In the genomic region with DNA sequence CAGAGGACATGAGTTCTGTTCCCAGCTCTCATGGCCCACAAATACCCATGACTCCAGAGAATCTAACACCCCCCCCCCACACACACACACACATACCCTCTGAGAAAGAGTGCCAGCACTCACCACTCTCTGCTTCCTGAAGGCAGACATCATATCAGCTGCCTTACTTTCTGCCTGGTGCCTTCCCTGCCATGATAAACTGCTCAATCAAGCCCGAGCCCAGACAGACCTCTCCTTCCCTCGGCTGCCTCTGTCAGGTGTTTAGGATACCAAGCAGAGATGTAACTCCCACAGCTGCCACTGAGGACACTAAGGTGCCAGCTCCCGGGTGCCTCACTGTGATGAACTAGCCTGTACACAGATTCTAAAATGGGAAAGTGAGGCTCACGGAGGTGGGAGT, we compare ENCODE assay signal across 12 mouse cellular contexts. TPM values are rescaled to one million over a fixed set of nuclear protein-coding genes. Genes with fewer than 3 reads are reported as not detected.
DNase-seq lines count a peak whose midpoint lies in the region; ATAC-seq and TF ChIP-seq lines count a peak whose summit lies in the region.
"Had no signal": no experiment of that assay in that cellular context is flagged by ENCODE, and none has a peak within 500 bp of the region (broad histone marks: within the 10 kb centered on the region; RNA-seq: fewer than 3 reads in every experiment).

No protein-coding gene starts in this region.

- TF ChIP-seq CTCF in spleen, adult 2 months (IDR thresholded peaks at IDR 0.05; ENCODE audit: extremely low read depth, insufficient read depth, insufficient read length, insufficient replicate concordance) = no peak
- TF ChIP-seq CTCF in intestine, postnatal 0 days (IDR thresholded peaks at IDR 0.05; ENCODE audit: low read depth) = no peak
- no peak for TF ChIP-seq CTCF in stomach, postnatal 0 days (IDR thresholded peaks at IDR 0.05; ENCODE audit: low read depth)

- TF ChIP-seq EP300 in stomach, postnatal 0 days (optimal IDR thresholded peaks at IDR 0.05) = no peak

- no peaks in the 10 kb centered on the region for H3K36me3 ChIP-seq in hindbrain, embryonic 13.5 days
- no peaks in the 10 kb centered on the region for H3K36me3 ChIP-seq in hindbrain, embryonic 11.5 days (ENCODE audit: control insufficient read depth, insufficient read depth, low read length)
- H3K36me3 ChIP-seq in spleen, adult 2 months (ENCODE audit: control insufficient read depth, insufficient read depth, low read length) = no peaks in the 10 kb centered on the region
- no peaks in the 10 kb centered on the region for H3K36me3 ChIP-seq in intestine, postnatal 0 days (ENCODE audit: control insufficient read depth, insufficient read depth)
- no peaks in the 10 kb centered on the region for H3K36me3 ChIP-seq in stomach, postnatal 0 days (ENCODE audit: control insufficient read depth, insufficient read depth, low read length)

- no peak for TF ChIP-seq POLR2A in spleen, adult 2 months (IDR thresholded peaks at IDR 0.05; ENCODE audit: low read depth, low read length)

- H3K4me3 ChIP-seq in hindbrain, embryonic 13.5 days = no peak overlapping the region
- no peak overlapping the region for H3K4me3 ChIP-seq in hindbrain, embryonic 11.5 days (ENCODE audit: low read depth, low read length)
- H3K4me3 ChIP-seq in spleen, adult 2 months (ENCODE audit: extremely low read depth, insufficient read depth, insufficient read length) = no peak overlapping the region
- no peak overlapping the region for H3K4me3 ChIP-seq in intestine, postnatal 0 days (ENCODE audit: low read depth, low read length)
- H3K4me3 ChIP-seq in stomach, postnatal 0 days (ENCODE audit: low read depth, low read length) = no peak overlapping the region

- no peaks in the 10 kb centered on the region for H3K27me3 ChIP-seq in hindbrain, embryonic 13.5 days
- H3K27me3 ChIP-seq in hindbrain, embryonic 11.5 days (ENCODE audit: control insufficient read depth, insufficient read depth, low read length) = no peaks in the 10 kb centered on the region
- no peaks in the 10 kb centered on the region for H3K27me3 ChIP-seq in spleen, adult 2 months (ENCODE audit: control insufficient read depth, insufficient read depth, low read length)
- H3K27me3 ChIP-seq in intestine, postnatal 0 days (replicated peaks; ENCODE audit: control insufficient read depth, insufficient read depth, low read length) = no peaks in the 10 kb centered on the region
- H3K27me3 ChIP-seq in stomach, postnatal 0 days (ENCODE audit: control insufficient read depth, insufficient read depth, low read length) = no peaks in the 10 kb centered on the region

- no peak for ATAC-seq in hindbrain, embryonic 13.5 days (ENCODE audit: low FRiP score)
- ATAC-seq in hindbrain, embryonic 11.5 days (ENCODE audit: low FRiP score) = no peak
- no peak for ATAC-seq in intestine, postnatal 0 days
- ATAC-seq in stomach, postnatal 0 days (ENCODE audit: low FRiP score, low TSS enrichment) = no peak
- ATAC-seq: activated CD4-positive, CD25-positive, alpha-beta regulatory T cell, adult 4 months had no signal

- no peak for DNase-seq in hindbrain, embryonic 11.5 days (ENCODE audit: low spot score)
- no peak for DNase-seq in spleen, adult 2 months (ENCODE audit: low read depth in 1 of 2, low spot score in 2 of 2)
- no peak for DNase-seq in spleen, postnatal 4 days (ENCODE audit: low spot score in 2 of 2)
- no peak for DNase-seq in stomach, postnatal 0 days (ENCODE audit: low spot score)
- DNase-seq in right cerebral cortex, adult 18-20 months = no peak
- no peak for DNase-seq in adipocyte (ENCODE audit: low spot score)
- DNase-seq: gastrocnemius, postnatal 36 days had no signal

- peaks cover 78% of the 10 kb centered on the region for H3K4me1 ChIP-seq in hindbrain, embryonic 13.5 days (replicated peaks)
- H3K4me1 ChIP-seq in hindbrain, embryonic 11.5 days (replicated peaks; ENCODE audit: control insufficient read depth, insufficient read depth, low read length) = peaks cover 9% of the 10 kb centered on the region
- no peaks in the 10 kb centered on the region; the same call in 1 of the 2 replicates for H3K4me1 ChIP-seq in spleen, adult 2 months (ENCODE audit: control insufficient read depth, insufficient read depth, insufficient read length)
- H3K4me1 ChIP-seq in intestine, postnatal 0 days (replicated peaks; ENCODE audit: control insufficient read depth, insufficient read depth, low read length) = peaks cover 12% of the 10 kb centered on the region
- H3K4me1 ChIP-seq in stomach, postnatal 0 days (replicated peaks; ENCODE audit: control insufficient read depth, insufficient read depth) = peaks cover 22% of the 10 kb centered on the region

- H3K9me3 ChIP-seq in hindbrain, embryonic 13.5 days = no peaks in the 10 kb centered on the region
- H3K9me3 ChIP-seq in hindbrain, embryonic 11.5 days (ENCODE audit: control insufficient read depth, low read length) = no peaks in the 10 kb centered on the region
- no peaks in the 10 kb centered on the region for H3K9me3 ChIP-seq in intestine, postnatal 0 days (ENCODE audit: control insufficient read depth)
- no peaks in the 10 kb centered on the region for H3K9me3 ChIP-seq in stomach, postnatal 0 days (ENCODE audit: control insufficient read depth, low read length)

- H3K4me2 ChIP-seq in hindbrain, embryonic 13.5 days = no peak overlapping the region
- no peak overlapping the region for H3K4me2 ChIP-seq in hindbrain, embryonic 11.5 days (replicated peaks; ENCODE audit: low read depth, low read length)
- H3K4me2 ChIP-seq in intestine, postnatal 0 days (replicated peaks; ENCODE audit: low read depth) = peak overlapping the region; percentile 48
- no peak overlapping the region for H3K4me2 ChIP-seq in stomach, postnatal 0 days (replicated peaks; ENCODE audit: low read depth)

- 79% methylated on average over 4 of the region's 4 CpGs for WGBS in hindbrain, embryonic 13.5 days
- 75% methylated on average over 4 of the region's 4 CpGs for WGBS in hindbrain, embryonic 11.5 days
- WGBS in spleen, adult 2 months = 74% methylated on average over 4 of the region's 4 CpGs
- WGBS in intestine, postnatal 0 days = 40% methylated on average over 4 of the region's 4 CpGs
- 59% methylated on average over 4 of the region's 4 CpGs for WGBS in stomach, postnatal 0 days

- peak overlapping the region; percentile 44; the same call in 1 of the 2 replicates for H3K9ac ChIP-seq in hindbrain, embryonic 13.5 days
- no peak overlapping the region for H3K9ac ChIP-seq in hindbrain, embryonic 11.5 days (ENCODE audit: low read depth, low read length)
- H3K9ac ChIP-seq in intestine, postnatal 0 days (ENCODE audit: low read depth, low read length) = no peak overlapping the region
- peak overlapping the region; percentile 27; the same call in 1 of the 2 replicates for H3K9ac ChIP-seq in stomach, postnatal 0 days (ENCODE audit: low read length)

- no peak overlapping the region for H3K27ac ChIP-seq in hindbrain, embryonic 13.5 days
- H3K27ac ChIP-seq in hindbrain, embryonic 11.5 days (ENCODE audit: low read depth, low read length) = no peak overlapping the region
- 0 out of 2 replicates have a peak overlapping the region, but pooled peaks have one; percentile 1 for H3K27ac ChIP-seq in spleen, adult 2 months (ENCODE audit: insufficient read depth, low read length)
- H3K27ac ChIP-seq in intestine, postnatal 0 days (ENCODE audit: low read depth, low read length) = peak overlapping the region; percentile 80
- peak overlapping the region; percentile 82 for H3K27ac ChIP-seq in stomach, postnatal 0 days (replicated peaks)

RNA-seq across cellular contexts. Expression of gene Samd4b, which starts 13.5 kb away (rescaled TPM):
- polyA plus RNA-seq in hindbrain, embryonic 13.5 days (2015; fragmentation: Nextera tagmentation; extraction: Ambion mirVana) = 20.7 and 21.6 TPM in 2 replicates
- 25.3 and 27.4 TPM in 2 replicates for polyA plus RNA-seq in hindbrain, embryonic 11.5 days (2014; fragmentation: Nextera tagmentation; extraction: Ambion mirVana)
- polyA plus RNA-seq in spleen, adult 2 months (2012; rRNA removed) = 48.2 and 68.2 TPM in 2 replicates
- 12.4 and 13.4 TPM in 2 replicates for polyA plus RNA-seq in intestine, postnatal 0 days (2015; fragmentation: Nextera tagmentation; extraction: Ambion mirVana)
- polyA plus RNA-seq in stomach, postnatal 0 days (2015; fragmentation: Nextera tagmentation; extraction: Ambion mirVana) = 9.8 and 12.0 TPM in 2 replicates

RNA-seq across cellular contexts. Expression of gene Pak4, which starts 13.5 kb away (rescaled TPM):
- polyA plus RNA-seq in hindbrain, embryonic 13.5 days (2015; fragmentation: Nextera tagmentation; extraction: Ambion mirVana) = 21.5 and 22.1 TPM in 2 replicates
- 30.5 and 32.6 TPM in 2 replicates for polyA plus RNA-seq in hindbrain, embryonic 11.5 days (2014; fragmentation: Nextera tagmentation; extraction: Ambion mirVana)
- polyA plus RNA-seq in spleen, adult 2 months (2012; rRNA removed) = 13.2 and 17.6 TPM in 2 replicates
- 17.2 and 19.7 TPM in 2 replicates for polyA plus RNA-seq in intestine, postnatal 0 days (2015; fragmentation: Nextera tagmentation; extraction: Ambion mirVana)
- 33.9 and 34.1 TPM in 2 replicates for polyA plus RNA-seq in stomach, postnatal 0 days (2015; fragmentation: Nextera tagmentation; extraction: Ambion mirVana)

RNA-seq across cellular contexts. Expression of gene Nccrp1, which starts 37.4 kb away (rescaled TPM):
- 0.13 TPM in 1 of 2 replicates, not detected in the other for polyA plus RNA-seq in hindbrain, embryonic 13.5 days (2015; fragmentation: Nextera tagmentation; extraction: Ambion mirVana)
- polyA plus RNA-seq in hindbrain, embryonic 11.5 days (2014; fragmentation: Nextera tagmentation; extraction: Ambion mirVana) = not detected in 2 replicates
- 0.81 and 1.0 TPM in 2 replicates for polyA plus RNA-seq in spleen, adult 2 months (2012; rRNA removed)
- polyA plus RNA-seq in intestine, postnatal 0 days (2015; fragmentation: Nextera tagmentation; extraction: Ambion mirVana) = not detected in 2 replicates
- polyA plus RNA-seq in stomach, postnatal 0 days (2015; fragmentation: Nextera tagmentation; extraction: Ambion mirVana) = 20.1 and 27.2 TPM in 2 replicates
- polyA plus RNA-seq: activated CD4-positive, CD25-positive, alpha-beta regulatory T cell, adult 4 months; embryonic facial prominence, embryonic 11.5 days; kidney, embryonic 14.5 days had no signal

RNA-seq across cellular contexts. Expression of gene Sycn, which starts 43.8 kb away (rescaled TPM):
- not detected in 2 replicates for polyA plus RNA-seq in hindbrain, embryonic 13.5 days (2015; fragmentation: Nextera tagmentation; extraction: Ambion mirVana)
- not detected in 2 replicates for polyA plus RNA-seq in hindbrain, embryonic 11.5 days (2014; fragmentation: Nextera tagmentation; extraction: Ambion mirVana)
- polyA plus RNA-seq in spleen, adult 2 months (2012; rRNA removed) = 3,549 and 8,446 TPM in 2 replicates
- polyA plus RNA-seq in intestine, postnatal 0 days (2015; fragmentation: Nextera tagmentation; extraction: Ambion mirVana) = 17.0 and 23.4 TPM in 2 replicates
- 87.1 and 87.6 TPM in 2 replicates for polyA plus RNA-seq in stomach, postnatal 0 days (2015; fragmentation: Nextera tagmentation; extraction: Ambion mirVana)
- polyA plus RNA-seq: activated CD4-positive, CD25-positive, alpha-beta regulatory T cell, adult 4 months; embryonic facial prominence, embryonic 11.5 days; kidney, embryonic 14.5 days had no signal

RNA-seq across cellular contexts. Expression of gene Acp7, which starts 46.7 kb away (rescaled TPM):
- polyA plus RNA-seq in hindbrain, embryonic 13.5 days (2015; fragmentation: Nextera tagmentation; extraction: Ambion mirVana) = not detected in 2 replicates
- not detected in 2 replicates for polyA plus RNA-seq in hindbrain, embryonic 11.5 days (2014; fragmentation: Nextera tagmentation; extraction: Ambion mirVana)
- polyA plus RNA-seq in spleen, adult 2 months (2012; rRNA removed) = not detected in 2 replicates
- polyA plus RNA-seq in intestine, postnatal 0 days (2015; fragmentation: Nextera tagmentation; extraction: Ambion mirVana) = not detected in 2 replicates
- 10.9 and 12.4 TPM in 2 replicates for polyA plus RNA-seq in stomach, postnatal 0 days (2015; fragmentation: Nextera tagmentation; extraction: Ambion mirVana)
- polyA plus RNA-seq: activated CD4-positive, CD25-positive, alpha-beta regulatory T cell, adult 4 months; embryonic facial prominence, embryonic 11.5 days; kidney, embryonic 14.5 days had no signal

Comparison
In these comparisons a context has a peak if more than half of its experiments do, and no peak if none do; other contexts are left out.
1. H3K9ac ChIP-seq: peak in hindbrain, embryonic 13.5 days (single experiment) and stomach, postnatal 0 days (single experiment); none in hindbrain, embryonic 11.5 days (single experiment) and intestine, postnatal 0 days (single experiment).
2. H3K27ac ChIP-seq: peak in spleen, adult 2 months (single experiment), intestine, postnatal 0 days (single experiment) and stomach, postnatal 0 days (single experiment); none in hindbrain, embryonic 13.5 days (single experiment) and hindbrain, embryonic 11.5 days (single experiment).
3. RNA of gene Nccrp1, which starts 37.4 kb away (polyA plus RNA-seq): 20.1 to 27.2 TPM in stomach, postnatal 0 days; 0.81 to 1.0 TPM in spleen, adult 2 months, not detected in hindbrain, embryonic 11.5 days, 0.13 TPM in hindbrain, embryonic 13.5 days and not detected in intestine, postnatal 0 days; every median in the first group is over 10 times any median in the second.